Mouse (Mus musculus): ENCODE measurements around the gene Gli2. TPM values are rescaled to one million over a fixed set of nuclear protein-coding genes. Genes with fewer than 3 reads are reported as not detected.

Gene Gli2
- total RNA-seq, 2 experiments from 2014 or later: 0.53 to 1.1 TPM

DNA sequence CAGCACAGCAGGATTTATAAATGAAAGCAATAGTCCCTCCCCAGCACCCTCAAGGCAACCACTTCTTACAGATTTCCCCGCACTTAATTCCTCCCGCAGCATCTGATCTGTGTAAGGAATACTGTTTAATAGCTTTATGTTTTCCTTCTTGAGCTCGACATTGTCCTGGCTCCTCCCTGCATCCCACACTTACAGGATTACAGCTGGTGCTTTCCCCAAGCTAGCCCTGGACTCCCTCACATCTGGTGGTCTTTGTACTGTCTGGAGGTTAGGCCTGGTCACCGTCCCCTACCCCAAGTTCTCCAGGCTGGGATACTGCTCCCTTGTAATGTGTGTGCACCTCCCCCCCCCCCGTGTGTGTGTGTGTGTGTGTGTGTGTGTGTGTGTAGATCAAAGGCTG, 101.1 kb downstream of the Gli2 start:
- no peak for DNase-seq (ENCODE audit: low spot score in 2 of 2)

DNA sequence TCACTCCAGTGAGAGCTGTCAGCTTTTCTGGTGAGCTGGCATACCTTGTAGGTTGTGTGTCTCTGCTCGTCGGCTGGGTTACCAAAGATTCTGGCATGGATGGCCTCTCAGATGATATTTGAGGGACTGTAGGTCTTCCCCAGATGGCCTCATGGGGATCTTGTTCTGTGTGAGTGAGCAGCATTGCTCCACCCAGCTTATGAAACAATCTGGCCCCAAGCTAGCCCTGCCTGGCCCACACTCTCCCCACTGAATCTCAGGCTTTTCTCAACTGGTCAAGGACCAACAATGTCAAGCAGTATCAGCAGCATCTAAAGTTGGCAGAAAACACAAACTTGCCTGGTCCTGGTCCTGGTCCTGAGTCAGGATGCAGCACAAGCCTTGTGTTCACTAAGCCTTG, 105.0 kb downstream of the Gli2 start:
- no peak for DNase-seq (ENCODE audit: low spot score in 2 of 2)

DNA sequence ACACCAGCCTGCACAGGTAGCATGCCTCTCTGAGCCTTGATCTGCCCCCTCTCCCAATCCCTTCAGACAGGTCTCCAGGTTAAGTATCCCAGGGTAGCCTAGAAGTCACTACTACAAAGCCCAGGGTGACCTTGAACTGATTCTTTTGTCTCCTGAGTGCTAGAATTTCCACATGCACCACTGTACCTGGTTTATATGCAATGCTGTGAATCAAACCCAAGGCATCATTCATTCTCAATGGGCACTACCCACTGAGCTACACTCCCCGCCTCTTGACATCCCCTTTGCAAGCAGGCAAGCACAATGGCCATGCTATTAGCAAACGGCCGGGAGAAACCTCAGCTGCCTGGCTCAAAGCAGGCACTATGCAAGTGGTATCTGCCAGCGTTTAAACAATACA, 106.2 kb downstream of the Gli2 start:
- DNase-seq (ENCODE audit: low spot score in 2 of 2): no peak

DNA sequence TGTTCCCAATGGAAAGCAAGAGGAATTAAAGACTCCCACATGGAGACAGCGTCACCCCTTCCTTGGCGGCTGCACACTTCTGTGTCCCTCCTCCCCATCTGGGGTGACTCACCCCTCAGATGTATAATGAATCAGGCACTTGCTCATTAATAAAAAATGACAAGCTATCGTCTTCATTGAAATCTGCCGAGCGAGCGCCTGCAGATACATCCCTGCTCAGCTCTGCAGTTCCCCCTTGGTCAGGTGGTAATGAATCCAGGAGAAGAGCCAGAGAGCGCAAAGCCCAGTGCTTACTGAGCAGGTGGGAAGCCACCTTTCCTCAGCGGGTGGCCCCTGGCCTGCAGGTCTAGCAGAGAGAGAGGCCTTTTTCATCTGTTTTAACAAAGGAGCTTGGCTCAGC, 112.1 kb downstream of the Gli2 start:
- DNase-seq (ENCODE audit: low spot score in 2 of 2): peak in 1 of 2 experiments; percentile 6

DNA sequence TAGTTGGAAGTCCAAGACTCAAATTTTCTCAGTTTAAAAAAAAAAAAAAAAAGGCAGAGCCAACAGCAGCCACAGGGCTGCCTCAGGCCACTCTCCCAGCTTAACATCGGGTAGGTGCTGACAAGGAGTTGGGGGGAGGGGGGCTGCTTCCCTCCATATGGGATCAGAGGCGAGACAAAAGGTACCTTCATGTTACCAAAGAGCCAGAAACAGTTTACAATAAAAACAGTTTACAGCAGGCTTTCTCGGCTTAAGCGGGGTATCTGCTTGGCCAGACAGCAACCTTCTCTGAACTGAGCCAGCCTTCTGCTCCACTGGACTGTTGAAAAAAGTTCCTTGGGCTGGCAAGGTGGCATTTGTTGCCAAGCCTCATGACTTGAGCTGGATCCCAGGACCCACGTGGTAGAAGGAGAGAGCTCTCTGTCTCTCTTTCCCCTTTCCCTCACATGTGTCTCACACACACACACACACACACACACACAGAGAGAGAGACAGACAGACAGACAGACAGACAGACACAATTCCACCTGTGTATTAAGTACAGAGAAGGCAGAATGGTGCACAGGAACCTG, 113.1 kb downstream of the Gli2 start:
- no peak for DNase-seq (ENCODE audit: low spot score in 2 of 2)

DNA sequence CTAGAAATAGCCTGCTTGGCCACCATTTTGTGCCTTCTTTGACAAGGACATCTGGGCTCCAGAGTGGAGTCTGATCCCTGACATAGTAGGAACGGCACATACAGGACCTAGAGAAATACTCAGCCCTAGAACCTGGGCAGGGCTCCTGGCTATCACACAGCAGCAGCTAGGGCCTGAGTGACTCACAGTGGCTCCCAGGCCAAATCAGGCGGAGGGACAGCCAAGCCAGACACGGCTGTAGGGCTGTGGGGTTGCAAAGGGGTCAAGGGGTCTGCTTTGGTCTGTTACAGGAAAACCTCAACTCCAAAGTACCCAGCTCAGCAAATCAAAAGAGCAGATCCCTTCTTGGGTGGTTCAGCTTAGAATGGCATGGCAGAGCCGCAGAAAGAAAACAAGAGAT, 115.2 kb downstream of the Gli2 start:
- no peak for DNase-seq (ENCODE audit: low spot score in 2 of 2)

DNA sequence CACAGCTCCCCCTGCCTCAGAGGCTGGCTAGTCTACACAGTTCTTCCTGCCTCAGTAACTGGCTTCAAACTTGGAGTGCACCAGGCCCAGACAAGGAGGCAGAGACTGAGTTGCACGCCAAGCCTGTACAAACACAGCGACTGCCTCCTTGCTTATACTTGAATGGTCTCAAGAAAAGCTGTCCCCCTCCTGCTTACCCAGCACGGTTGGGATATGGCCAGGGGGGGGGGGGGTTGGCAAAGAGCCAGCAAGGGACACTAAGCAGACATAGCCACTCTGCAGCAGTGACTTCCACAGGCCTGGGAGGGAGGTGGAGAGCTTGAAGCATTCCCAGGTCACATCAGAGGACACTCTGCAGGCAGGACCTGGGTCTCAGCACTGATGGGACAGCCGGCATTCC, 117.3 kb downstream of the Gli2 start:
- no peak for DNase-seq (ENCODE audit: low spot score in 2 of 2)

DNA sequence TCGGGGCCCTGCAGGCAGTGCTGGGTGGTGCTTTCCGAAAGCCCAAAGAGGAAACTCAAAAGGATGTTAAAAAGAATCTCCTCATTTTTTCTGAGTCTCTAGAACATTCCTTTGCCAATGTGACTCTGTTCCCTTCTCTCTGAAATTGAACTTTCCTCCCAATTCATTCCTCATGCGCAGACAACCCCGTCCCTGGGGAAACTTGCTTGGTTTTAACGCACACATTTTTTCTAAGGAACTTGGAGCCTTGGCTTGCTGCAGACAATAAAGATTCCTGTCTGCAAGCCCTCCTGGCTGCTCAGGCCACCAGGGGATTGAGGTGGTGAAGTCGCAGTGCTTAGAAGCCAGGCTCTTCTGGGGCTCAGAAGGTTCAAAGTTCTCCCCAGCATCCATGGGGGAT, 117.9 kb downstream of the Gli2 start:
- DNase-seq (ENCODE audit: low spot score in 2 of 2): no peak

DNA sequence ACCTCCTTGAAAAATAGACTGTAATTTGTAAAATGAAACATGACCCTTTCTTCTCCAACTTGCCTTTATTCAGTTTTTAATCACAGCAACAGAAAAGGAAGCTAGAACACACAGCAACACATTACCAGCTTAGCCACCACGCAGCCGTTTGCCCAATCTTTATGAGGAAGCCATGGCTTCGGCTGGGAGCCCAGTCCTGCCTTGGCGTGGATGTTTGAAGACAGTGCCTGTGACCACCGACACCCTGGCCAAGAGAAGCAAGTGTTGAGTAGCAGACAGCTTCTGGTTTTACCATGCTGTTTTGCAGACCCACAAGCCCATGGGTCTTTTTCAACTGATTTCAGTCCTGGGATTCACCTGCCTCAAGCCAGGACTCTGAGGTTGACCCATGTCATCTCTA, 121.3 kb downstream of the Gli2 start:
- no peak for DNase-seq (ENCODE audit: low spot score in 2 of 2)

DNA sequence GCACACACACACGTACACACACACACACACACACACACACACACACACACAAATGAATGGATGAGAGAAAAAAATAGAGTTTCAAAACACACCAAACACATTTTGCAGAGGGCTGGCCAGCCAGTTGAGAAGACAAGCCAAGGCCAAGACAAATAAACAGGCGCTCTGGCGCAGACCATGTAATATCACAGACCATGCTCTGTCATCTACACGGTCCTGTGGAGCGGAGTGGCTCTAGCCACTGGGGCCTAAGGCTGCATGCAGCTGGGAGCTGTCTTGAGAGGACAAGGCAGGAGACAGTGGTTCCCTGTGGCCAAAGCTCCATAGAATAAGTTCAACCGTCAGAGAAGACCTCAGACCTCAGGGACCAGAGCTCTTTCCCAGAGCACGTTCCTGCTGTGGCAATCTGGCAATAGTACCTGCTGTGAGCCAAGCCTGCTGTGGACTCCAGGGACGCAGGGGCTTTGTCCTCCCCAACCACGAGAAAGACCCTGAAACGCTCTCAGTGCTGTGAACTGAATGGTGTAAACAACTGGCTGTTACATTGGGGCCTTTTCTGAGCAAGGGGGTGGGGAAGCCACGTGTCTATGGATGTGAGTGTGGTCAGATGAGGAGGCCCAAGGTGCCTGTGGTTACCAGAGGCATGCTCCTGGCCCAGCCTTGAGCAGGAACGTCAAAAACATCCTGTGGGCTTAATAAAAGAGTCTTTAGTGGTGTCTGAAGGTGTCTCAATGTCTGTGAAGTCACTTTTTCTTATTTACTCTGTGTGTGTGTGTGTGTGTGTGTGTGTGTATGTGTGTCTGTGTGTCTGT, 125.7 kb downstream of the Gli2 start:
- DNase-seq (ENCODE audit: low spot score in 2 of 2): no peak

DNA sequence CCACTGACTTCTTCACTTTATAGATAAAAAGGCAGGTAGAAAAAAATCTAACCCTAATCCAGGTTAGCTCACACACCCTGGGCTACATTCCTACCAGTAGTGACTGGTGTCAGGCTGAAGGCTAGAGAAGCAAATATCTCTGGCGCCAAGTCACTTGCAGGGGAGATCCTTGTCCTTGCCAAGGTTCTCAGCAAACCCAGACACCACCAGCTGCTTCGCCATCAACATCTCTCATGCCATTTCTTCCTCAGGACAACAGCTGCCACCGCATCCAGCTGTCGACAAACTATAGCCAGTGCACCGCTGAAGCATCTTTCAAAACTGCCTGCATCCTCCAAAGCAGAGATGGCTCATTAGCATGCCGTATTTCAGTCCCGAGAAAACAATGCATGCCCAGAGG, 126.9 kb downstream of the Gli2 start:
- DNase-seq (ENCODE audit: low spot score in 2 of 2): no peak

DNA sequence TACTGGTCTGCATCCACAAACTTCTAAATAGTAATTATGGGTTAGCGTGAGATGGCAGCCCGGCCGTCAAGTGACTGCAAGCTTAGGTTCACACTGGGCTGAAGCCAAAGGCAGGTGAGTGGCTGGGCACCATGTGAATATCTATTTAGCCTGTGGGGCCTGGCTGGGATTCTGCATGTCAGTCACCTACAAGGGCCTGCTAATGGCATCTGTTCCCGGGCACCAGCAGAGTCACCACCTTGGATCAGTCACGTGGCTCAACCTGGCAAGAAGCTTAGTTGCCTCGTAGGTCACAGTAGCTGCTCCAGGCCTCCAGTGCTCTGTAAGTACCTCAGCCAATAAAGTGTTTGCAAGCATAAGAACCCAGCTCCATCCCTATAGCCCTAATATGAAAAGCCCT, 131.2 kb downstream of the Gli2 start:
- DNase-seq (ENCODE audit: low spot score in 2 of 2): no peak

DNA sequence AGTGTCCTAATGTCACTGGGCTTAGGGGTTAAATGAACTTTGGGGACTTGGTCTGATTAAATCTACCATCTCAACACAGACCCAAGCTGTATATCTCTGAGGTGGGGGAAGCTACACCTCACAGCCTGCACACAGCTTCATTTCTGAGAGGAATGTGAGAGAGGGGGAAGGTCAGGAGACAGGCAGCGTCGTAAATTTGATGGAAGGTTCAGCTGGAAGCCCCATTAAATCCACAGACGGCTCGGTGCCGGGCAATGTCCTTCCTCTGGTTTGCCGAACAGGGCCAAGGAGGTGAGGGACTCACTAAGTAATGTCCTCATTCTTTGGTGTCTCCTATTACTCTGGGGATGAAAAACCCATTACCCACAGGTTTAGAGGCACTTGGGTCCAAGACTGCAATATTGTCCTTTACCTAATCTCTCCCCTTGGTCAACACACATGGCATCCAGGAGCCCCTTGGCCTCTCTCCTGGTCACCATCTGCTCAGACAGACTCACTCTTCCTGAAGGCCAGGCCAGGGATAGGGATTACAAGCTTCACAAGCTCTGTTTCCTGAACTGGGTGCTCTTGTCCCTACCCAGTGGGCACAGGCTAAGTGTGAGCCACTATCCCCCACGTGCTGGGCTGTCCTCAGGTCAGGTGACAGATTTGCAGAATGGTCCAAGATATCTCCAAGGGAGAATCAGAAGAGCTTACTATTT, 135.7 kb downstream of the Gli2 start:
- no peak for DNase-seq (ENCODE audit: low spot score in 2 of 2)

DNA sequence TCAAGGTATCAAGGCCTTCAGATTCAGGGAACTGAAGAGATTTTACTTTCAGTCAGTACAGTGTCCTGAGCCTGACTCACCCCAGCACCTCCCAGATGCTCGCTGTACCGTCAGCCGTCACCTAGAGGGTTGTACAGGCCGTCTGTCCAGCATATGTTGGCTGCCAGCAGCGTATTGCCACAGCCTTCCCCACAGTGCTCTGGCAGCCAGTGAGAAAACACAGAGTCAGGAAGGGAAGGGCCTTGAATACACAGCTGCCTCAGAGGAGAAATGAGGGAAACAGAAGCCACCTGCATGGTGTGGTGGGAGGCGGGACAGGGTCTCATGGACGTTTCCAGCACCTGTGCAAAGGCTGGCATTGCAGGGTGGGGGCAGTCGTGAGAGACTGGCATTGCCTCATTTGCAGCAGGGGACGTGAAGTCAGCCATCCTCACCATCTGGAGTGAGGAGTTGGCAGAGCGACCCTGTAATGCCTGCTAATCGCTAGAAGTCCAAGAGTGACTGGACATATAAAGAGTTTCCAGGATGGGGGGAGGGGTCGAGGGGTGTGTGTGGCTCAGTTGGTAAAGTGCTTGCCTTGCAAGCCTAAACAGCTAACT, 136.8 kb downstream of the Gli2 start:
- no peak for DNase-seq (ENCODE audit: low spot score in 2 of 2)

DNA sequence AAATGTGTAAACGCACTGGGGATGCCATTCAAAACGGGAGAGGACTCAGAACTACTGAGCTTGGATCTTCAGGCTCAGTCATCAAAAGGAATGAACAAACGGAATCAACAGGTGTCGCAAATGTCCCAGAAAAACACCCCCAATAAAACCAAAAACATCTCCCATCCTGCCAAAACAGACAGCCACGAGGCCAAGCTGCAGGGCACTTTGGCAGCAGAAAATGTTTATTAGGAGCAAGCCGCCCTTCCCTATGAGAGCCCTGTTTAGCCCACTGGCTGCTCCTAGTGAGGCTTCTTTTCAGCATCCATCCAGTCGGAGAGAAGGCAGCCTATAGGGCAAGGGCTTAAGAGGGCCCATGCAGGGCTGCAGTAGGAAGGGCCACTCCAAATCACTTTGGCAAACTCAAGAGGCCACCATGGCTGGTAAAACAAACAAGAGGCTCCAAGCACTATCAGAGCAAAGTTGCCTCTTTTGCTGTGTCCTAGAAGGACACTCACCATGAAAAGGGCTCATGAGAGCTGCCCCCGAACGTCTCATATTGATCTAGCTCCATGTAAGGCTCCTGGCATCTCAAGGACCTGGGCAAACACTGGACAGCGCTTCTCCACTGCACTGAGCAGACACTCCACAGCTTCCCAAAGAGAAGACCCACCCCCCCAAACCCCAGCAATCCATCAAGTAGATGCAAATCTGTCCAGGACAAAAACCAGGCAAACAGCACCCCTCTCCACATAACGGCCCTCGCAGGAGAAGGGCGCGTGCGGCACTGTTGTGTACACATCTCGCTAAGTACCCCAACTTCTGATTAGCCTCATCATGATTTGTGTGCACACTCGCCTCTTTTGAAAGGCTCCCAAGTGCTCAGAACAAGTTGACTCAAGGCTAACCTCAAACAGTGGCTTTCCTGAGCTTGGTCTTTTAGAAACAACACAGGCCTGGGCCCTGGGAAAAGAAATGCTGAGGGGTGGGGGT, 139.7 kb downstream of the Gli2 start:
- no peak for DNase-seq (ENCODE audit: low spot score in 2 of 2)

DNA sequence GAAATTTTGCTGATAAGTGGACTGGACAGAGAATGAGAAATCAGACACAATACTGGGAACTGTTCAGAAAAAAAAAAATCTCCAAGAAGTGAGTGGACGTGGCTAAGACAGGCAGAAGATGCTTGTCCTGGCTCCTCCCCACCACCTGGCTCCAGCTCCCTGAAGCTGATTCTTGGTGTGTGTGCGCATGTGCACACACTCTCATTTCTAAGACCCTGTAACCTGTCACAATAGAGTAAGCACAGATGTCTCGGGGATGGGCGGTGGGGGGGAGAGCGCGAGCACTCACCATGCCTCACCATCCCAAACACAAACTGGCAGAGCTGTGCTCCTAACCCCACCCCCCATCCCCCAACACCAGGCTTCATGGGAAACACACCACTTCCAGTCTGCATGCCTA, 140.5 kb downstream of the Gli2 start:
- no peak for DNase-seq (ENCODE audit: low spot score in 2 of 2)

DNA sequence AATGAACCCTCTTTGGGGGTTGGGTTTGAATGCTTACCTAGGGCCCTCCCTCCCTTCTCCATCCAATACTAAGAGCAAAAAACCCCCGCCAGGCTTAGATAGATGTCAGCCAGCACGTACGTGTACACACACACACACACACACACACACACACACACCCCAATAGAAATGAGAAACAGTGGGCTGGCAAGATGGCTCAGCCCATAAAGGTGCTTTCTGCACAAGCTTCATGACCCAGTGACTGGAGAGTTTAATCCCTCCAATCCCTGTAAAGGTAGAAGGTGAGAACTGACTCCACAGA, 142.0 kb downstream of the Gli2 start:
- no peak for DNase-seq (ENCODE audit: low spot score in 2 of 2)

DNA sequence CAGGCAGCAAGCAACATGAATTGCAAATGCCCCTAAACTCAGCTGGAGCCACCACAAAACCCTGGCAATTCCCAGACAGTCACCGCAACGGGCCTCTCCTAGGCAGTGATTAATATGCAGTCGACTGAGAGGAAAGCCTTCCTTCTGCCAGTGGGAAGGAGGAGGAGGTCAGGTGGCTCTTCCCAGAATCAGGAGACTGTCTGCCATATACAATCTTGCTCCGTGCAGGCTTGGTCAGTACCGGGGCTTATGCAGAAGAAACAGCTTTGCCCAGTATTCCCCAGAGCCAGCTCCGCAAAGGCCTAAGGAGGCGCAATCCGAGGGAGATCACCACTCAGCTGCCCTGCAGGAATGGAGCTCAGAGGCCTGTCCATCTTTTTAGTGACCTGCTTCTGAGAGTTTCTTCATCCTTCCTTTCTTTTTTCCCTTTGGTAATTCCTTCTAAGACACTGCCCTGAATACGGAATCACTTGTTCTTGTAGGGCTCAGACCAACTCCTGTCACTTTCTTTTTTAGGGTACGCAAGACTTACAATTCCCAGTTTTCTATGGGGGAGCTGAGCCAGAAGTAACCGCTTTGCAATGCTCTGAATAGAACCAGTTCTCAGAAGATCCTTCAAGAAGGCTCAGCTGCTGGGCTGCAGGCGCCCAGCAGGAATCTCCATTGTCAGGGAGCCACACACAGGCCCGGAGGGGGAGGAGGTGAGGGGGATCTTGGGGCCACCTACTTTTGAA, 142.6 kb downstream of the Gli2 start:
- DNase-seq (ENCODE audit: low spot score in 2 of 2): no peak

DNA sequence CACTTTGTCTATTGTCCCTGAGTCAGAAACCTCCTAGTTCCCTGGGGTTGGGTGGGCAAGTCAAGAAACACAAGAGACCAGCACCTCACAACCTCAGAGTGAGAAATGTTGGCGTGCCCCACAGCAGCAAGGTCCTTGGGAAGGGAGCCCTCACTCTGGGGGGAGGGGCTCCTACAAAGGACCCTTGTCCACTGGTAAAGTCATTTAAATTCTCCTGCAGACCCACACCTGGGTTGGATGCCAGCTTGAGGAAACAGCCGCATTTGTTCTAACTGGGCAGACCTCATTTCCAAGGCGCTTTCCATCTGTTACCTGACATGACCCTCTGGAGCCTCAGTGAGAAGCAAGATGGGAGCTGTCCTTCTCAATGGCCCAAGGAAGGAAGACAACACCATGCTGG, 144.4 kb downstream of the Gli2 start:
- DNase-seq (ENCODE audit: low spot score in 2 of 2): no peak

DNA sequence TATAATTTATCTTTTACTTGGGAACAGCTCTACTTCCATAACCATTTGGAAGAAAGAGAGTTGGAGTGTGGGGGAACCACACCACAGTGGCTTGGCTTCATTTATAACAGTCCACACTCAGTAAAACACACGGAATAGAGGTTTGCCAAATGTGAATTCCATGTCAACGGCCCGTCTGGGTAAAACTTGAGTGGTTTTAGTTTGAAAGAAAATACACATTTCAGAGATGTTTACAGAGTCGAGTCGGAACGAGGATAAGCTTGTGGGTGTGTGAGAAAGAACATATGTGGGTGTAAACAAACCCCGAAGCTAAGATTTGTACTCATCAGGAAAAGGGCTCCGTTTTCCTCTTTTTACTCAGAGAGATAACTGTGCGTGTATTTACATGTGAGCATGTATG, 145.8 kb downstream of the Gli2 start:
- DNase-seq (ENCODE audit: low spot score in 2 of 2): no peak

Data from adrenal gland, adult 18-20 months (tissue).